Mouse (Mus musculus) cerebellum, adult 2 months (tissue): Measurements from ENCODE around the gene Hist1h2bn. TPM values are rescaled to one million over a fixed set of nuclear protein-coding genes. Genes with fewer than 3 reads are reported as not detected.
"Not testable (repeated sequence)": the region's sequence is repeated elsewhere in the genome, so short reads cannot be mapped to it uniquely, and the experiment has no call there.

ENCODE experiments used
- DNase-seq, 2 experiments: peaks; one replicate each; pipeline ENCODE4 v3.0.0; 2021
- H3K27ac ChIP-seq: fragments of 200-500 bp; 2 replicates; pipeline ENCODE4 v1.5.1; 2012; ENCODE audit warnings: low read length, control low read depth, inconsistent platforms; ENCODE audit not compliant: insufficient read depth
- H3K27me3 ChIP-seq: fragments of 200-500 bp; 2 replicates; pipeline ENCODE4 v1.6.1; 2012; ENCODE audit warnings: inconsistent platforms, mild to moderate bottlenecking, low read length, moderate library complexity; ENCODE audit not compliant: control insufficient read depth, insufficient read depth
- H3K4me1 ChIP-seq: fragments of 200-500 bp; 2 replicates; pipeline ENCODE4 v1.6.1; 2011; ENCODE audit warnings: low read length; ENCODE audit not compliant: control insufficient read depth, insufficient read depth
- H3K4me3 ChIP-seq: fragments of 200-500 bp; replicated peaks from 2 replicates; pipeline ENCODE3; 2011; ENCODE audit warnings: mild to moderate bottlenecking, low read depth, low read length, control low read depth; ENCODE audit not compliant: insufficient read depth
- CTCF ChIP-seq: fragments of 200-500 bp; IDR thresholded peaks from 2 replicates; pipeline ENCODE4 v1.5.1; 2011; ENCODE audit warnings: low read depth, mild to moderate bottlenecking, control low read depth, low read length, moderate library complexity, borderline replicate concordance; ENCODE audit not compliant: insufficient read depth
- POLR2A ChIP-seq: fragments of 200-500 bp; IDR thresholded peaks from 2 replicates; pipeline ENCODE4 v1.6.1; 2011; ENCODE audit warnings: low read length, control low read depth, borderline replicate concordance; ENCODE audit not compliant: insufficient read depth
- WGBS: fragments of 180-500 bp; shearing (Covaris S2); methylation state at CpG from one replicate; pipeline ENCODE4 v1.1.7; 2018; 5-methylcytosine and 5-hydroxymethylcytosine counted together
- polyA plus RNA-seq: library from polyadenylated mRNA; depleted of rRNA; stranded (reverse); fragments of >200 nt; gene quantifications from 2 replicates; pipeline ENCODE4 v1.2.3, GENCODE M21; 2012; rRNA removed

Gene Hist1h2bn
- polyA plus RNA-seq, 1 experiment, result 1.2 TPM

GRCm38 (mm10) chr13:21795584-21795983 is 41.7 kb downstream of the Hist1h2bn start:
- Histone ChIP-seq H3K4me3 (no peak overlapping the region), H3K4me1 (0 out of 2 replicates have a peak, but pooled peaks cover under 1% of the 10 kb centered on the region), H3K27ac (no peak overlapping the region), H3K27me3 (no peaks in the 10 kb centered on the region)
- DNase-seq, result no peak
- 94% methylated on average over 7 of the region's 7 CpGs for WGBS
- TF ChIP-seq POLR2A, result no peak
- no peak for TF ChIP-seq CTCF

GRCm38 (mm10) chr13:21797163-21797562 is 43.2 kb downstream of the Hist1h2bn start:
- not testable (repeated sequence) for H3K4me1 ChIP-seq, H3K4me3 ChIP-seq, H3K27ac ChIP-seq, H3K27me3 ChIP-seq, DNase-seq

- H3K27me3 ChIP-seq, H3K27ac ChIP-seq, DNase-seq, H3K4me3 ChIP-seq, H3K4me1 ChIP-seq: not testable (repeated sequence)
- WGBS, result no CpG with 5 or more reads among the region's 4 CpGs
Observed at GRCm38 (mm10) chr13:21803058-21803457, 49.1 kb downstream of the Hist1h2bn start.

Other genes with a start within 250 kb of the Hist1h2bn start
- 7.5 and 9.8 TPM in 2 replicates for gene Zkscan8, start 223.0 kb upstream of the Hist1h2bn start, polyA plus RNA-seq
- gene Olfr1366, start 211.3 kb upstream of the Hist1h2bn start, polyA plus RNA-seq, result not detected in 2 replicates
- not detected in 2 replicates for gene Olfr1535, start 194.2 kb upstream of the Hist1h2bn start, polyA plus RNA-seq
- gene Olfr1364, start 172.4 kb upstream of the Hist1h2bn start, polyA plus RNA-seq, result not detected in 2 replicates
- not detected in 2 replicates for gene Olfr1362, start 140.1 kb upstream of the Hist1h2bn start, polyA plus RNA-seq
- gene Olfr11, start 111.6 kb upstream of the Hist1h2bn start, polyA plus RNA-seq, result 0.03 TPM in 1 of 2 replicates, not detected in the other
- not detected in 2 replicates for gene Olfr1361, start 90.7 kb upstream of the Hist1h2bn start, polyA plus RNA-seq
- gene Olfr1360, start 76.7 kb upstream of the Hist1h2bn start, polyA plus RNA-seq, result not detected in 2 replicates
- gene Olfr1359, start 56.0 kb upstream of the Hist1h2bn start, polyA plus RNA-seq, result not detected in 2 replicates
- gene Hist1h2bl, start 38.0 kb upstream of the Hist1h2bn start, polyA plus RNA-seq, result not detected in 2 replicates
- gene Hist1h2ai, start 37.7 kb upstream of the Hist1h2bn start, polyA plus RNA-seq, result 0.84 and 1.5 TPM in 2 replicates
- 2.9 TPM in 1 of 2 replicates, not detected in the other for gene Hist1h3h, start 36.5 kb upstream of the Hist1h2bn start, polyA plus RNA-seq
- not detected in 2 replicates for gene Hist1h2bm, start 32.1 kb upstream of the Hist1h2bn start, polyA plus RNA-seq
- gene Hist1h4j, start 19.1 kb upstream of the Hist1h2bn start, polyA plus RNA-seq, result 2.4 and 3.6 TPM in 2 replicates
- gene Hist1h4k, start 3.6 kb upstream of the Hist1h2bn start, polyA plus RNA-seq, result 16.9 and 17.5 TPM in 2 replicates
- gene Hist1h2ak, start 296 bp upstream of the Hist1h2bn start, polyA plus RNA-seq, result 1.9 and 2.4 TPM in 2 replicates
- gene Hist1h1b, start 26.5 kb downstream of the Hist1h2bn start, polyA plus RNA-seq, result 0.27 and 0.41 TPM in 2 replicates
- 1.9 and 4.9 TPM in 2 replicates for gene Hist1h3i, start 29.2 kb downstream of the Hist1h2bn start, polyA plus RNA-seq
- not detected in 2 replicates for gene Hist1h2an, start 33.1 kb downstream of the Hist1h2bn start, polyA plus RNA-seq
- not detected in 2 replicates for gene Hist1h2bp, start 33.3 kb downstream of the Hist1h2bn start, polyA plus RNA-seq
- 1.2 and 2.3 TPM in 2 replicates for gene Hist1h2bq, start 56.1 kb downstream of the Hist1h2bn start, polyA plus RNA-seq
- gene Hist1h2ao, start 56.3 kb downstream of the Hist1h2bn start, polyA plus RNA-seq, result not detected in 2 replicates
- not detected in 2 replicates for gene Hist1h4m, start 57.6 kb downstream of the Hist1h2bn start, polyA plus RNA-seq
- 12.7 and 19.8 TPM in 2 replicates for gene Hist1h4n, start 78.1 kb downstream of the Hist1h2bn start, polyA plus RNA-seq
- 1.5 and 1.6 TPM in 2 replicates for gene Hist1h2ap, start 79.4 kb downstream of the Hist1h2bn start, polyA plus RNA-seq
- 0.16 and 1.3 TPM in 2 replicates for gene Hist1h2br, start 79.6 kb downstream of the Hist1h2bn start, polyA plus RNA-seq
- gene Zfp184, start 191.0 kb downstream of the Hist1h2bn start, polyA plus RNA-seq, result 0.95 and 1.0 TPM in 2 replicates
- not detected in 2 replicates for gene Pom121l2, start 227.1 kb downstream of the Hist1h2bn start, polyA plus RNA-seq